Mouse (Mus musculus): ENCODE measurements around the gene Socs5. TPM values are rescaled to one million over a fixed set of nuclear protein-coding genes. Genes with fewer than 3 reads are reported as not detected.

The Socs5 gene
- polyA plus RNA-seq, 1 experiment: 6.4 TPM

- H3K27ac ChIP-seq (ENCODE audit: control insufficient read depth, insufficient read depth, low read depth, low read length): no peak overlapping the region
- peaks cover 8% of the 10 kb centered on the region for H3K4me1 ChIP-seq (ENCODE audit: control insufficient read depth, insufficient read depth, low read length)
- no peak overlapping the region for H3K4me3 ChIP-seq (ENCODE audit: control insufficient read depth, low read depth, low read length)
- no peaks in the 10 kb centered on the region for H3K27me3 ChIP-seq (ENCODE audit: control insufficient read depth, insufficient read depth, low read length)
- H3K36me3 ChIP-seq (ENCODE audit: control insufficient read depth, insufficient read depth, low read length): no peaks in the 10 kb centered on the region
- TF ChIP-seq CTCF (IDR thresholded peaks at IDR 0.05; ENCODE audit: control insufficient read depth, insufficient read depth, insufficient replicate concordance, low read depth, low read length): no peak
- TF ChIP-seq POLR2A (IDR thresholded peaks at IDR 0.05; ENCODE audit: control insufficient read depth, low read depth, low read length): no peak
Observed at GRCm38 (mm10) chr17:87174651-87175331, 67.3 kb downstream of the Socs5 start.

GRCm38 (mm10) chr17:87176066-87177012 is 68.9 kb downstream of the Socs5 start:
- no peaks in the 10 kb centered on the region for H3K27me3 ChIP-seq (ENCODE audit: control insufficient read depth, insufficient read depth, low read length)
- H3K4me3 ChIP-seq (ENCODE audit: control insufficient read depth, low read depth, low read length): no peak overlapping the region
- no peak overlapping the region for H3K27ac ChIP-seq (ENCODE audit: control insufficient read depth, insufficient read depth, low read depth, low read length)
- TF ChIP-seq CTCF (IDR thresholded peaks at IDR 0.05; ENCODE audit: control insufficient read depth, insufficient read depth, insufficient replicate concordance, low read depth, low read length) (no peak), POLR2A (IDR thresholded peaks at IDR 0.05; ENCODE audit: control insufficient read depth, low read depth, low read length) (no peak)
- H3K4me1 ChIP-seq (ENCODE audit: control insufficient read depth, insufficient read depth, low read length): peaks cover 8% of the 10 kb centered on the region
- H3K36me3 ChIP-seq (ENCODE audit: control insufficient read depth, insufficient read depth, low read length): no peaks in the 10 kb centered on the region

- Histone ChIP-seq H3K4me1 (ENCODE audit: control insufficient read depth, insufficient read depth, low read length) (peaks cover 8% of the 10 kb centered on the region), H3K36me3 (ENCODE audit: control insufficient read depth, insufficient read depth, low read length) (no peaks in the 10 kb centered on the region), H3K27me3 (ENCODE audit: control insufficient read depth, insufficient read depth, low read length) (no peaks in the 10 kb centered on the region), H3K27ac (ENCODE audit: control insufficient read depth, insufficient read depth, low read depth, low read length) (no peak overlapping the region), H3K4me3 (ENCODE audit: control insufficient read depth, low read depth, low read length) (no peak overlapping the region)
- TF ChIP-seq CTCF (IDR thresholded peaks at IDR 0.05; ENCODE audit: control insufficient read depth, insufficient read depth, insufficient replicate concordance, low read depth, low read length) (no peak), POLR2A (IDR thresholded peaks at IDR 0.05; ENCODE audit: control insufficient read depth, low read depth, low read length) (no peak)
Observed at GRCm38 (mm10) chr17:87178596-87179590, 71.4 kb downstream of the Socs5 start.

GRCm38 (mm10) chr17:87179939-87180550 is 72.6 kb downstream of the Socs5 start:
- Histone ChIP-seq H3K4me1 (ENCODE audit: control insufficient read depth, insufficient read depth, low read length) (peaks cover 8% of the 10 kb centered on the region), H3K36me3 (ENCODE audit: control insufficient read depth, insufficient read depth, low read length) (no peaks in the 10 kb centered on the region), H3K27me3 (ENCODE audit: control insufficient read depth, insufficient read depth, low read length) (no peaks in the 10 kb centered on the region), H3K4me3 (ENCODE audit: control insufficient read depth, low read depth, low read length) (no peak overlapping the region), H3K27ac (ENCODE audit: control insufficient read depth, insufficient read depth, low read depth, low read length) (no peak overlapping the region)
- TF ChIP-seq CTCF (IDR thresholded peaks at IDR 0.05; ENCODE audit: control insufficient read depth, insufficient read depth, insufficient replicate concordance, low read depth, low read length) (no peak), POLR2A (IDR thresholded peaks at IDR 0.05; ENCODE audit: control insufficient read depth, low read depth, low read length) (no peak)

GRCm38 (mm10) chr17:87181683-87182346 is 74.3 kb downstream of the Socs5 start:
- Histone ChIP-seq H3K36me3 (ENCODE audit: control insufficient read depth, insufficient read depth, low read length) (no peaks in the 10 kb centered on the region), H3K4me1 (ENCODE audit: control insufficient read depth, insufficient read depth, low read length) (peaks cover 6% of the 10 kb centered on the region), H3K27me3 (ENCODE audit: control insufficient read depth, insufficient read depth, low read length) (no peaks in the 10 kb centered on the region), H3K27ac (ENCODE audit: control insufficient read depth, insufficient read depth, low read depth, low read length) (no peak overlapping the region), H3K4me3 (ENCODE audit: control insufficient read depth, low read depth, low read length) (no peak overlapping the region)
- TF ChIP-seq POLR2A (IDR thresholded peaks at IDR 0.05; ENCODE audit: control insufficient read depth, low read depth, low read length): no peak

- TF ChIP-seq POLR2A (IDR thresholded peaks at IDR 0.05; ENCODE audit: control insufficient read depth, low read depth, low read length): no peak
- no peak for TF ChIP-seq CTCF (IDR thresholded peaks at IDR 0.05; ENCODE audit: control insufficient read depth, insufficient read depth, insufficient replicate concordance, low read depth, low read length)
- no peaks in the 10 kb centered on the region for H3K27me3 ChIP-seq (ENCODE audit: control insufficient read depth, insufficient read depth, low read length)
- H3K27ac ChIP-seq (ENCODE audit: control insufficient read depth, insufficient read depth, low read depth, low read length): no peak overlapping the region
- H3K4me1 ChIP-seq (ENCODE audit: control insufficient read depth, insufficient read depth, low read length): no peaks in the 10 kb centered on the region; the same call in 1 of the 2 replicates
- H3K4me3 ChIP-seq (ENCODE audit: control insufficient read depth, low read depth, low read length): no peak overlapping the region
- no peaks in the 10 kb centered on the region for H3K36me3 ChIP-seq (ENCODE audit: control insufficient read depth, insufficient read depth, low read length)
Observed at GRCm38 (mm10) chr17:87185461-87186066, 78.1 kb downstream of the Socs5 start.

All from testis, adult 2 months (tissue).